Mouse (Mus musculus) cerebellum, postnatal 14 days (tissue): ENCODE results near the gene Alg9.
A peak's percentile ranks its signal among the peaks of the same experiment; 100 is the strongest.

Source experiments
- DNase-seq, 2 experiments: peaks; one replicate each; pipeline ENCODE4 v3.0.0; 2021; ENCODE audit warnings: mixed read lengths in 2 of 2

Alg9 gene

GRCm38 (mm10) chr9:50761520-50762243 lies 13.1 kb upstream of the Alg9 start:
- no peak for DNase-seq

DNA sequence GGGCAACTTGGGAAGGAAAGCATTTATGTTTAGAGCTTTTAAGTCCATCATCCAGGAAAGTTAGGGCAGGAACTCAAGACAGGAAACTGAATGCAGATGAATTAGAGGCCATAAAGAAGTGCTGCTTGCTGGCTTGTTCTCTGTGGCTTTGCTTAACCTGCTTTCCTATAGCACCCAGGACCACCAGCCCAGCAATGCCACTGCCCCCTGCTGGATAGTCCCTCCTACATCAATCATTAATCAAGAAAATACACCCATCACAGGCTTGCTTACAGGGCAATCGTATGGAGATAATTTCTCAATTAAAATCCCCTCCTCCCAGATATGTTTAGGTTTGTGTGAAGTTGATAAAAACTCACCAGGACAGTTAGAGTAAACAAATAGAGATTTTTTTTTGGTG lies 11.5 kb upstream of the Alg9 start:
- peak; percentile 42 to 59 for DNase-seq

- peak; percentile 18 to 26 for DNase-seq
These were observed 7.2 kb upstream of the Alg9 start for GRCm38 (mm10) chr9:50767531-50768106.

DNA sequence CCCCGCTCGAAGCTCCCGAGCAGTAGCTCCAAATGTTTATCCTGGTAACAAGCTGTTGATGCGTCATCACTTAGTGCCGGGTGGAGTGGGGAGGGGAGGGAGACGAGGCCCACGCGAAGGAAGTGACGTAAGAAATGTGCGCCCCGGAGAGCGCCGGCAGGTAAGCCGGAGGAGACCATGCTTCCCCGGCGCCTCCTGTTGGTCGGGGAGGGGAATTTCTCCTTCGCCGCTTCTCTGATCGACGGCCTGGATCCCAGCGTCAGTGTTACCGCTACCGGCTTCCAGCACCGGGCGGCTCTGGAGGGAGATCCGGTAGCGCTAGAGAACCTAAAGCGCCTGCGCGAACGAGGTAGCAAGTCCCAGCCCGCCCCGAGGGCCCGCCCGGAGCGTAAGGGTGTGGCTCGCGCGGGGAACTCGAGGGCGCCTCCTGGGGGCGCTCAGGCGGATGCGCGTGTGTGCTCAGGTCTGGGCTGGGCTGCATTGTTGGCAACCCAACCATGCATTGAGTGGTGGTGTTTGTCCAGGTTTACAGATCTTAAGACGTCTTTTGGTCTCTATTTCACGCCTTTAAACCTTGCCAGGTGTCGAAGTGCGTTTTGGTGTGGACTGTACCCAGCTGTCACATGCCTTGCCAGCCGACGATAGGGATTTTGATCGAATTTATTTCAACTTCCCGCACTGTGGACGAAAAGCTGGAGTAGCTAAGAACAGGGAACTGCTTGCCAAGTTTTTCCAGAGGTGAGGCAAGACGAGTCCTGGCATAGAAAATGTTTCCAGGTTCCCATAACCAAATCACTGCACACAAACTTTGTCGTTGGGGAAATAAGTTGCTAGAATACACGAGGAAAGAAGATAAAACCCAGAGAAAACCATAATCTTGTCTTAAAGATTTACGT lies 6.5 kb upstream of the Alg9 start, which contains the start of gene Fdxacb1:
TSS of gene Fdxacb1 (plus strand) at position 130 of the 896 bp plus-strand sequence.
- peak; percentile 98 to 99 for DNase-seq

GRCm38 (mm10) chr9:50770011-50770410 lies 4.8 kb upstream of the Alg9 start:
- DNase-seq = no peak

DNA sequence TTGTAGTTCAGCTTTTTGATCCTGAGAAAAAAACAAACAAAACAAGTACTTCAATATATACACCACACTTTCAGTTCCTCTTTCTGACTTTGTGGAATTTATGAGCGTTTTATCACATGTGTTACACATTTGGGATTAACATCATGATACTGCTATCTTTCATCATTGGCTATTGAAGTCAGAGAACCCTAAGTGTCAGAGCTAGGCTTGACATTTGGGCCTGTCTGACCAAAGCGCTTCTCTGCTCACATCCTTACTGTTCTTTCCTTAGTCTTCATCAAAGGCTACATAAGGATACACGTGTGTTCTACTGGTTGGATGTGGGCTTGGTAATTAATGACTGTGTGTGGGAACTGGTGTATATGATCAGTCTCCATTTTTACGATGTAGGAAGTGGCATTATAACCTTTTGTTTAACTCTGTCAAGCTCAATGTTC lies 775 bp upstream of the Alg9 start:
- DNase-seq = no peak

- DNase-seq = no peak
These were observed 875 bp downstream of the Alg9 start for GRCm38 (mm10) chr9:50775662-50776126.

- DNase-seq = no peak
These were observed 1.4 kb downstream of the Alg9 start for GRCm38 (mm10) chr9:50776162-50776760.

DNA sequence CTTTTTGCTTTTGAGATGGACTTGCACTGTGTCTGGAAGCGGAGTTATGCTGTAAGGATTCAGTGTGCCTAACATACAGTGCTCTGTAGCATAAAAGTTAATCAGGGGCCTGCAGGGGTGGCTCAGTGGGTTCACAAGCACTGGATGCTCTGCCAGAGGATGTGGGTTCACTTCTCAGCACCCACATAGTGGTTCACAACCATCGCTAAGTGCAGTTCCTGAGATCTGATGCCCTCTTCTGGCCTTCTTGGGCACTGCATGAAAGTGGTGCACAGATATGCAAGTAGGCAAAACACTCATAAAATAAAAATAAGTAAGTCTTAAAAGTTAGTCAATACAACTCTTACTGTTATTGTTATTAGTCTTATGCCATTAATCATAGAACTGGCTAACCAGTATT lies 7.3 kb downstream of the Alg9 start:
- peak; percentile 27 to 57 for DNase-seq

DNA sequence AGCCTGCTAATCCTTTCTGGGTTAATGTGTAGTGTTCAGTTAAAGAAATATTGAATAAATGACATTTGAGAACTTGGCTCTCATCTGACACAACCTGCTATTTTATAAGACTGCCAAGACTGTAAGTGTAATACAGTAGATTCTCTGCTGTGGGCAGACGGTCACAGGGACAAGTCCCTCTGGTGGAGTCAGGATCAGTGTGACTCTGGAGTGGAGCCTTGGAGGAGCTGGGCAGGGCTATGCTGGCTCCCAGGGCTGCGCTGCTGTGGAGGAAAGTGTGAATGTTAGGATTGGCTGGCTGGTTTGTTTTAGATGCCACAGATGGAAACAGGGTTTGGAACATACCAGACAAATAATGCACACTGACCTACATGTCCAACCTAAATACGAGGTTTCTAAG lies 20.4 kb downstream of the Alg9 start:
- no peak for DNase-seq

DNA sequence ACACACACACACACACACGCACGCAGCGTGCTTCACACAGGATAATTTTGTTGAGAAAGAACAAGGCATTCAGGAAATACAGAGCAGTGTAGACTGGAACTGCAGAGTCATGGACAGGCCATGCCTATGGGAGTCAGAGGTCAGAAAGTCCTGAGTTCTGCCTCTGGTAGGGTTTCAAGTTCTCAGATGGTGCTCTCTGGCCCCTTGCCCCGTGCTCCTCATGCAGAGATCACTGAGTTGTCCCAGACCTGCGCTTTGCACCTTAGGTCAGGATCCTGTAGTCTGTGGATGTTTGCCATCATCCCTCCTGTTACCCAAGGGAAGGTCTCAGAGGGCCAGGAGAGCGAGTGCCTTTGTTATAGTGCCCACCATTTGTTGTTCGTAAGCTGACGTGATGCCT lies 22.0 kb downstream of the Alg9 start:
- DNase-seq = no peak

DNA sequence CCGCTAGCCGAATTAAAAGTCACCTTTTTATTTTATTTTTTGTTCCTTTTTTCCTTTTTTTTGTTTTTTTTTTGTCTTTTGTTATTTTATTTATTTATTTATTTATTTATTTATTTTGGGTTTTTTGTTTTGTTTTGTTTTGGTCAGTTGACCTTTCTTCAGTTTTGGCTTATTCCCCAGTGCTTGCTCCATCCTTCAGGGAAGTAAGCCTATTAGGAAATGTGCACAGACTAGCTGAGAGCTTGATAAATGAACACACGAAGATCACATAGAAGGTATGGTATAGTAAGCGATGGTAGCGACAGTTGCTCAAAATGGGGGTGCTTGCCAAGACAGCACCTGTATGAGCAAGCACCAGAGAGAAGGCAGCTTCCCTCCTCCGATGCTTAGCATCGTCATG lies 22.8 kb downstream of the Alg9 start:
- no peak for DNase-seq

- no peak for DNase-seq
These were observed 23.5 kb downstream of the Alg9 start for GRCm38 (mm10) chr9:50798368-50798767.

GRCm38 (mm10) chr9:50800985-50801384 lies 26.2 kb downstream of the Alg9 start:
- peak; percentile 59 to 63 for DNase-seq

- no peak for DNase-seq
These were observed 28.3 kb downstream of the Alg9 start for GRCm38 (mm10) chr9:50803055-50803671.

- DNase-seq = no peak
These were observed 33.7 kb downstream of the Alg9 start for GRCm38 (mm10) chr9:50808471-50808870.

DNA sequence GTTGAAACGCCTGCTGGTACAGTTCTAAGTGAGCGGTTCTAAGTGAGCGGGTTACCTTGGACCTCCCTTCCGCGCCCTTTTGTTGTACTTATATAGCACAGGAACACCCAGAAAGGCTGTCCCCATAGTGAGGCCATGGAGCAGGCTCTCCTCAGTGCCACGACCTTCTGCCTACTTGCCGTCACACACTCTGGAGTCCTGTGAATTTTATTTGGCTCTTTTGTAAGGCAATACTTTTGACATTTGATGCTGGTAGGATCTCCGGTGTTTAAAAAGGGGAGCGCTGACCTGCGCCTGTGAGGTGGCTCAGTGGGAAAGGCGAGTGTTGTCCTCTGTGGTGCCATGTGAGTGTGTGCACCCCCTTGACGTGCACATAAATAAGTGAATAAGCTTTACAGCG lies 34.3 kb downstream of the Alg9 start:
- DNase-seq = no peak

DNA sequence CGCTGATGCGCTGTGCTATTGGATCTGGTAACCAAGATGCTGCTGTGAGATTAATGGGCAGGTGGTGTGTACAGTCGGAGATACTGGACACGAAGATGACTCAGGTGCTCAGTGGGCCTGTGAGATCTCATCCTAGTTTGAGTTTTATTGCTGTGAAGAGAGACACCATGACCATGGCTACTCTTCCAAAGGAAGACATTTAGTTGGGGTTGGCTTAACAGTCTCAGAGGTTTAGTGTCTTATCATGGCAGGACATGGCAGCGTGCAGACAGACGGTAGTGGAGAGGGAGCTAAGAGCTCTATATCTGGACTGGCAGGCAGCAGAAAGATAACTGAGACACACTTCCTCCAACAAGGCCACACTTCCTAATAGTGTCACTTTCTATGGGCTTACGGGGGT lies 36.4 kb downstream of the Alg9 start:
- no peak for DNase-seq

DNA sequence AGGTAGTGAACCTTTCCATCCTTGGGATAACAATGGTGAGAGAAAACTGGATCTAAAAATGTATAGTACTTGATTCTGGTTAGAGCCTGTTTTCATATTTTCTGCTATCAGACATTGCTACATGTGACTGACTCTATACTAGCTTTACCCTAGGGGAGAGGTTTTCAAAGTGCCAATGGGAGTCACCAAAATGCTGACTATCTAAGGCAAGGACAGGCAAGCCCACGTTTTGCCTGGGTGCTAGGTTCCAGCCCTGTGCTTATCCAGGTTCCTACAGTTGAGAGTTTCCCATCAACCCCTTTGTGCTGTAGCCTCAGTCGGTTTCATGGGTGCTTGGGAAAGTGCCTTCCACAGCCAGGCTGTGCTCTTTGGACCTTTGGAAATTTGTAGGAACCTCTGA lies 36.9 kb downstream of the Alg9 start:
- DNase-seq = no peak

DNA sequence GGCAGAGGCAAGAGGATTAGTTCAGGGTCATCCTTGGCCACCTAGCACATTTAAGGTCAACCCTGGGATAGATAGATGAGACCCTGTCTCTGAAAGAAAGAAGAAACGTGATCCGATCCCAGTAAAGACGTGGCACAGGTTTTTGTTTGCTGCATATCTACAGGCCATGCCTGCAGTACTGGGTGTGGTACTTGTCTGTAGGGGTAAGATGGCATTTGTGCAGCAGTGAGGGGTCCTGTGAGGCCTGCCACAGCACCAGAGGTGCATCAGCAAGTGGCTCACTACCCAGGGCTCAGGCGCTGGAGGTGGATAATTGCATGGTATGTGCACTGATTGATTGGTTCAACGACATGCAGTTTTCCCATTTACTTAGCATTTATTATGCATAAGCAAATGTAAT lies 39.0 kb downstream of the Alg9 start:
- no peak for DNase-seq

- no peak for DNase-seq
These were observed 40.8 kb downstream of the Alg9 start for GRCm38 (mm10) chr9:50815666-50816065.

DNA sequence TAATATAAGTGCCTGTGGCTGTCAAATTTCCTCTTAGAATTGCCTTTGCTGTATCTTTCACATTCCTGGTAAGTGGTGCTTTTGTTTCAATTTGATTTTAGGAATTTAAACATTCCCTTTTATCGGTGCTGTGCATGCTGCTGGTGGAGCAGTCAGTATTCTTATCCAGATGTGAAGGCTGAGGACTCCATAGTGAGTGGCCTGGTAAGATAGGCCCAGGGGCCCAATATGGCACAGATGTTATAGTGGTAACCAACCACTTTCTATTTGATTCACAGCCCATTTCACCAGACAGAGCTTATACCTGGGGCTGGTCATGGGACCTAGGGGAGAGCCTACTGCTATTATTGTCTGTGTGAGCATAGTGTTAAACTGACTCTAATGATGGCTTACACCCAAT lies 41.7 kb downstream of the Alg9 start:
- no peak for DNase-seq

DNA sequence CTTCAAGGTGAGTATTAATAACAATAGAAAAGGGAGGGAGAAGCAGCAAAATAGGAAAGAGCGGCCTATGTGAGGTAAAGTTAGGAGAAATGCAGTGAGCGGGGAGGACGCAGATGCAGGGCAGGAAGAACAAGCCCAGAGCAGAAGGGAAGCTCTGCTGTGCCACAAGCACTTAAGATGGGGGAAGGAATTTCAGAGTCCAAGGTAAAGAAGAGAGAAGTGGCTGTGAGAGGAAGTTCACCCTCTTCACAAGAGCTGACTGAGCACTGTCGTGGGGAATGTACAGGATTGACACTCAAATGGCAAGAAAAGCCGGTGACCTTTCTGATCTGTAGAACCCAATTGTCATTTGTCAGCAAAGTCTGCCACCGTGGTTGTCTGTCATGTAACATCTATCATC lies 43.2 kb downstream of the Alg9 start:
- DNase-seq = no peak
